Mouse (Mus musculus) gastrocnemius, postnatal 4 days (tissue): Measurements from ENCODE around the gene Fam13c. TPM values are rescaled to one million over a fixed set of nuclear protein-coding genes. Genes with fewer than 3 reads are reported as not detected.

Source experiments
- DNase-seq, 2 experiments: peaks; one replicate each; pipeline ENCODE4 v3.0.0; 2021 to 2022; ENCODE audit warnings: low spot score in 2 of 2, mixed read lengths in 2 of 2
- total RNA-seq, 2 experiments: library from RNA; stranded (reverse); gene quantifications; 2 replicates each; pipeline ENCODE4 v1.2.3; 2021

The Fam13c gene
- total RNA-seq, 2 experiments from 2014 or later: 7.9 to 8.3 TPM

DNA sequence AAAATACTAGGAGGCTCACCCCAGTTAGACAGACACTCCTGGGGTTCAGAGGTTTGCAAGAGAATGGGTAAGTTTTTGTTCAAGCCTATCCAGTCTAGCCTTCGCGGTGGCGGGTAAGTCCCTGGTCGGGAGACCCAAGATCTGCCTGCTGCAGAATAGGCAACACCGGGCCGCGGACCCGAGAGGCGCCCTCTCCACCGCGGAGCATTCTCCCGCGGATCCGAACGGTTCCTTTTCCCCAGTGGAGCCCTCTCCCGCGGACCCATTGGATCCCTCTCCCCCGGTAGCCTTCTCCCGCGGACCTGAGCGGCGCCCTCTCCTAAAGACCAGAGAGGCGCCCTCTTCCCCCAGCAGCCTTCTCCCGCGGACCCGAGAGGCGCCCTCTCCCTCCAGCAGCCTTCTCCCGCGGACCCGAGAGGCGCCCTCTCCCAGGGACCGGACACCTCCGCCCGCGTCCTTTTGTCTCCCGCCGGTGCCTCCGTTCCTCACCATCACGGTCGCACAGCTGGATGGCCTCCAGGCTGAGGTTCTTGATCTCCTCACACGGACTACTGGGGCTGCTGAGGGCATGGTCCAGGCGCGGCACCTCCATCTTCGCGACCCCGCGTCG, 158.3 kb downstream of the Fam13c start:
- peak in 1 of 2 experiments; percentile 27 for DNase-seq

DNA sequence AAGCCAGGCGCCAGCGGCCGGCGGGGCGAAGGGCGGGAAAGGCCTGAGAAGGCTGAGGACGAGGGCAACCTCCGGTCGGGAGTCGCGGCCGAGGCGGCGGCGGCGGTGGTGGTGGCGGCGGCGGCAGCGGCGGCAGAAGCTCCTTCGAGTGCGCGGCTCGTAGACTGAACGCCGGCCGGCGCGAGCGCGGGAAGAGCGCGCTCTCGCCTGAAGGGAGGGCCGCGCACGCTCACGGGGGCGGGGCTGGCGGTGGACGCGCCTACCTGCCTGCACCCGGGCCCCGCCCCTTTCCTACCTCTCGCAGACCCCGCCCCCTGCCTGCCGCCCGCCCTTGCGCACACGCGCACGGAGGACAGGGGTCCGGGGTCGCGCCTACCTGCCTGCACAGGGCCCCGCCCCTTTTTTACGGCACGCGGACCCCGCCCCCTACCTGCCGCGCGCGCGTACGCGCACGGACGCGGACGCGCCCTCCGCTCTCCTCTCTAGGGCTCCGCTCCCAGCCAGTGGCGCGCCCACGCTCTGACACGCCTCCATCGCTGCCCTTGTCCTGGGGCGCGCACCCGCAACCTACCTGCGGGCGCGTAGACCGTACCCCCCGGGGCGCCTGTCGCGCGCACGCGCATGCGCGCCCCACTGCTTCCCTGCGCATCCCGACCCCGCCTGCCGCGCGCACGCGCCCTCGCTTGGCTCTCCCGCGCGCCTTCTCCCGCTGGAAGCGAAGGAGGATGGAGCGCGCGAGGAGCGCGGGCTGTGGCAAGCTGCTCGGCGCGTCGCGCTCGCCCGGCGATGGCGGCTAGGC, 159.0 kb downstream of the Fam13c start:
- peak; percentile 18 to 23 for DNase-seq

DNA sequence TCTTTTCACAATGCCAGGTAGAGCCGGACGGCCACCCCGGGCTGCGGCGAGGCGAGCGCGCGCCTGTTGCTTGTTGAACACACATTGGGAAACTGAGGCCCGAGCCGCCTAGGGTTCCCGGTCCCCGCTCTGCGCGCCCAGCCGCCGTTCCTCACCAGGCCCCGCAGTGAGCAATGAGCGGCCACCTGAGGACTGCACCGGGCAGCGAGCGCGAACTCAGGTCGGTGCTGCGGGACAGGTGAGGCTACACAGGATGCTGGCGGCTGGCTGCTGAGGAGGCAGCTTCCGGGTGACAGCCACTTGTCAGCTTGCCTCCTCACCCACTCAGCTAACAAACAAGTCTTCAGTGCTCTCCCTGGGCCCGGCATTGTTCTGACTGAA, 159.6 kb downstream of the Fam13c start:
- DNase-seq: peak in 1 of 2 experiments; percentile 8

Other genes with a start within 250 kb of the Fam13c start
- 100 to 1,000 TPM; 151 to 157 TPM for gene Mrln, start 235.8 kb upstream of the Fam13c start, total RNA-seq
- gene Slc16a9, start 195.4 kb upstream of the Fam13c start, total RNA-seq: 1 to 10 TPM; 3.2 to 3.7 TPM
- under 1 TPM; 0.34 to 0.93 TPM for gene Phyhipl, start 215.5 kb downstream of the Fam13c start, total RNA-seq